Mouse (Mus musculus) megakaryocyte, adult 5-6 weeks (primary cell): ENCODE data around the gene Hoxa9. TPM values are rescaled to one million over a fixed set of nuclear protein-coding genes. Genes with fewer than 3 reads are reported as not detected.
A peak's percentile ranks its signal among the peaks of the same experiment; 100 is the strongest.

Experiments used
- ATAC-seq: 2 replicates; pipeline ENCODE4 v1.8.0; 2016; ENCODE audit warnings: mild to moderate bottlenecking, inconsistent platforms; ENCODE audit not compliant: poor library complexity, severe bottlenecking
- total RNA-seq, 2 experiments: library from RNA; stranded (forward) in 1 of 2; stranded (reverse) in 1 of 2; fragments of 153-499, 151-499 nt in 1 of 2; fragments of 221-1000, 200-1000 nt in 1 of 2; gene quantifications; 2 replicates each; pipeline versions ENCODE4 v1.2.3 to v1.2.4; 2015 to 2017

The Hoxa9 gene
- total RNA-seq (2015) (0.36 and 1.2 TPM in 2 replicates), total RNA-seq (2017) (1.5 and 2.0 TPM in 2 replicates)

- no peak for ATAC-seq
Observed at GRCm38 (mm10) chr6:52230516-52231165, at the start of gene Hoxa9. TSS of gene Hoxa9 (minus strand) at chr6:52231089.

DNA sequence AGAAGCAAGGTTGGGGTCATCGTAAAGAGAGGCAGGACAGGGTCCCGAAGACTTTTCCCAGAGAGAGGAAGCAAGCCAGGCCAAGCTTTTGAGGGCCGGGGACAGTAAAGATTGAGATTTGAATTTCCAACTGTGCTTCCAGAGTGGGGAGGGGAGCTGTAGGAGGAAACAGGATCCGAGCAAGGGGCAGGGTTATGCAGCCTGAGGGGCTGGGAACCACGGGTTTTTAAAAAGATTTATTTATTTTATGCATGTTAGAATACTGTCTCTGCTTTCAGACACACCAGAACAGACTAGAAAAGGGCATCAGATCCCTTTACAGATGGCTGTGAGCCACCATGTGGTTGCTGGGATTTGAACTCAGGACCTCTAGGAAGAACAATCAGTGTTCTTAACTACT lies 46.0 kb upstream of the Hoxa9 start:
- no peak for ATAC-seq

DNA sequence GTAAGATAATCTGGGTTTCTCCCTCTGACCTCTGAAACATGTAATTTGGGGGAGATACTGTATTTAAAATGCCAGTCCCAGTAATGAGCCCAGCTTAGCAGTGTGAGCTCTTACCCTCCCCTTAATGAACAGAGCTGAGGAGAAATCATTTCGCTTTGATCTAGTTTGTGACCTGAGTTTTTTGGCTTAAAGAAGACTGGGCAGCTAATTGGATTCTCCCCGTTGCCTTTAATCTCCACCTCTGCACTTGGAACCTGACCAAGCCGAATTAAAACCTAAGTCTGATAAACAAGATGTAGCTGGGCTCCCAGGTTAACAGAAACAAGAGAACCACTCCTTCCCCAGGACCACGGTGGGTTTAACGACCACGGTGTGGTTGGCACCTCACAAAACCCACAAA lies 45.5 kb upstream of the Hoxa9 start:
- ATAC-seq = no peak

DNA sequence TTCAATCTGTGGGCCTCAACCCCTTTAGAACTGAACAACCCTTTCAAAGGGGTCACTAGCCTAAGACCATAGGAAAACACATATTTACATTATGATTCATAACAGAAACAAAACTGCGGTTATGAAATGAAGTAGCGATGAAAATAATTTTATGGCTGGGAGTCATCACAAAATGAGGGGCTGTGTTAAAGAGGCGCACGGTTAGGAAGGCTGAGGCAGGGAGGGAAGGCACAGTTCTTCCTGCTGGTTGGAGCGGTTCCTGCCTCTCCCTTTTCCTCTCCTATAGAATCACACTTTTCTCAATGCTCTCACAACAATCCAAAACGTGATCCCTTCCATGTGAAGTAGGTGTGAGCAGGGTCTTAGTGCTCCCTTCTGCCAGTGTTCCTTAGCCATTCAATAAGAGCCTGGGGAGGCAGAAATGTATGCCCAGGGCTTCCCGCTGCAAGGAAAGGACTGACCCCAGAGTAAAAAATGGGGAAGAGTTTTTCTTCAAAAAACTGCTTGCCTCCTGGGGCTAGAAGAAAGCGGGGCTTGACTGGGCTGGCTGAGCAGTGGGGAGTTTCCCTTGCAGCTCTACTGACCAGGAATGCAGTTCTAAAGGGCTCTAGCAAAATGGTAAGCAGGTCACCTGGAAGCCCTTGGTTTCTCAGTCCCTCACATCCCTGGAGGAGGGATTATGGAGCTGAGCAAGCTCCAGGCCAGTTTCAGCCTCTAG lies 44.8 kb upstream of the Hoxa9 start:
- no peak for ATAC-seq

DNA sequence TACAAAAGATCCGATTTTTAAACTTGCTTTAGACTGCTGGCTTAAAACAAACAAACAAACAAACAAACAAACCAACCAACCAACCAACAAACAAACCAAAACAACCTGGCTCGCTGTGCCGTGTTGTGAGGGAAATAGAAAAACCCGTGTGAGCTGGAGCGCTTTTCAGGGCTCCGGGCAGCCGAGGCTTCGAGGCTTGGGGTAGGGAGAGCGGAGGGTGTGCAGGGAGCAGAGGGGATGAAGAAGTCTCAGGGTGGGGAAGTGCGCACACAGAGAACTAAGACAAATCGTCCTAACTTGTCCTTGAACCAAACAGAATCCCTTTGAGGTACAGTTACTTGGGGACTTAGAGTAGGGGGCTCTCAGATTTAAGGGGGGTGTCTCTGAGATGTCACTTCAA lies 43.7 kb upstream of the Hoxa9 start:
- no peak for ATAC-seq

DNA sequence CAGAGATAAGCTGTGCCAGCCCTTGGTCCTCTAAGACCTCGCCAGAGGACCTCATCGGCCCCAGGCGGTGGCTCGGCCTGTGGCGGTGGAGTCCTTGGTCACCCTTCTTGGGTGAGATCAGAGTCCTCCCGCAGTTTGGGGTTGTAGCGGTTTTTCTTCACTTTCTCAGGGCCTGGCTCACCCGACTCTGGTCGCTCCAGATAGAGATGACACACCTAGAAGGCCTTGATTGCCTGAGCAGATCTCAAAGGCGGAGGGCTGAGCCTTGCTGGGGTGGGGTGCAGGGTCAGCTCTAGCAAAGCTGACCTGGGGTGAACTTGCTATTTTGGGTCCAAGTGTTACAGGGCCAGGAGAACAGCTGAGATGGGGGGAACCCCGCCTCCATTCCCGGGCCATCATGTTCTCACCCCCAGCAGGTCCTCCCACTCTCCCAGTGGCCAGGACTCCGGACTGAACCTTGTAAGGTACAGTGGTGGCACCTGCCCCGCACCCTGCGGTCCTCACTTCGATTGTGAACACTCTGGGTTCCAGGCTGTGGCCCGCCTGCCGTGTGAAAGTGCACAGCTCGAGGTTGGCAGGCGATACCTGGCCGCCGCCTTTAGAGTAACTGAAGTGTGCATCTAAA lies 42.9 kb upstream of the Hoxa9 start:
- ATAC-seq = no peak

- no peak for ATAC-seq
Observed at GRCm38 (mm10) chr6:52272766-52273655, 42.1 kb upstream of the Hoxa9 start.

DNA sequence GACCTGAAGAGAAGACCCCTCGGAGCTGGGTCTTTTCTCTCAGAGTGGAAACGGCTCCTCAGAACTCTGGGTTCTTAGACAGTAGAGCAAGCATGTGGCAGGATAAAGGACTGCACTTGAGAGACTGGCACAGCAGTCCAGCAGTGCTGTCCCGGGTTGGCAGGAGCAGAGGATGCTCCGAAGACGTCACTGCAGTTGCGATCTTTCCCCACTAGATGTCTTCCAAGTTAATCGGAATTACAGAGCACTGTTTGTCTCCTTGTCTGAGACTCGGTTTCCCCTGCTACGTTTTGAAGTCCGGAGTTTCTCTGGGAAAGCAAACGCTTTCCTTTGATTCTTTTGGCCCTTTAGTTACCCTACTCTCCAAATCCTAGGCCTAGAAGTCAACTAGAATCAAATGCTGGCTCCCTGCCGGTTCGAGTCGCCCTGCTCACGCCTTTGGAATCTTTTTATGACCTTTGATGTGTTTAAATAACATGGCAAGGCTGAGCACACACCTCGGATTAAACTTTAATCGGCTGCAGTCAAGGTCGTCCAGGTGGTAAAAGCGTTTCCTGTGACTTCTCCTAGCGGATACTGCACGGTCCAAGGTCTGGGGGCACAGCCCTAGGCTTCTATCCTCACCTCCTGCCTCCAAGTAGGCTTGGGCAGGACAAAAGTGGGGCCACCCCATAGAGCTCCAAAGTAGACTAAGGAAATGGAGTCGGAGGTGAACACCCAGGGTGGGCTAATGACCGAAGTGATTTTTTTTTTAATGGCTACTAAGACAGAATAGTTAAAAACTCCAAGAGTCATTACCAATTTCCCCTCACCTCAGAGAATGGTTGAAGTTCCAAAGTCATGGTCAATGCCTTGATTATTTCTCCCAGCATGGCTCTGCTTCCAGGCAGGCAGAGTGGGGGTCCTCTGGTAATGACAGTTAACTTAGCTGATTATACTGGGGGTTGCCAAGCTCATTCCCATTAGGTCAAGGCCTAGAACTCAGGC lies 39.9 kb upstream of the Hoxa9 start:
- 0 out of 2 replicates have a peak, but pooled peaks have one; percentile 49 for ATAC-seq

DNA sequence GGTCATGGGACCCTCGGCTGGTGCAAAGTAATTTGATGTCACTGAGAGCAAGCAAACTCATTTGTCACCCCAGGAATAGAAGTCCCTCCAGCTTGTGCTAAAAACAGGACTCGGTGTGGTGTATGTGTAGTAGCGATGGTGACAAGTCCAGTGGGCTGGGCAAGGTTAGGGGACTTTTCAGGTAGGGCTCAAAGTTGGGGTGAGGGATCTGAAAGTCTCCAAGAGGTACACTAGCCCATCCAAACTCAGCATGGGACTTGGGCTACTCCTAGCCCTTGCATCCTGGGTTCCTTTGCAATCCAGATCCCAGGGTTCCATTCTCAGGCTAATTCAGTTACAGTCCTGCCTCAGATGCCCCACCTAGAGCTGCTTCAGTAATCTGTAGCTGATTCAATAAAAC lies 37.9 kb upstream of the Hoxa9 start:
- no peak for ATAC-seq

GRCm38 (mm10) chr6:52268341-52268740 lies 37.5 kb upstream of the Hoxa9 start:
- no peak for ATAC-seq

DNA sequence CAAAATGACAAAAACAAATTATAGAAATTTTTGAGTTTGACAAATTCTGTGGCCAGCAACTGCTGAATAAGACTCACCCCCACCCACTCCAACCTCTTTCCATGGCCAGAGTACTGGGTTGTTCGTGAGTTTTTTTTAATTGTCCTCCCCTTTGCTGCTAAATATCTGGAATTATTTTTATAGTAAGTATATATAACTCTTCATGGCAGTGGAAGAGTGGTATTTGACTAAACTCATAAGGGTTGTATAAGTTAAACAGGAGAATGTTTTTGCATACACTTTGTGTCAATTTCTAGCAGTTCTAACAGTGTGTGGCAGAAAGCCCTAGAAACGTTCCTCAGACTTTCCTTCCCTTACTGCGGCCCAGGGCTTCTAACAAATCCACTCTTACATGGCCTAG lies 36.8 kb upstream of the Hoxa9 start:
- no peak for ATAC-seq

- ATAC-seq = no peak
Observed at GRCm38 (mm10) chr6:52267221-52267620, 36.3 kb upstream of the Hoxa9 start.

DNA sequence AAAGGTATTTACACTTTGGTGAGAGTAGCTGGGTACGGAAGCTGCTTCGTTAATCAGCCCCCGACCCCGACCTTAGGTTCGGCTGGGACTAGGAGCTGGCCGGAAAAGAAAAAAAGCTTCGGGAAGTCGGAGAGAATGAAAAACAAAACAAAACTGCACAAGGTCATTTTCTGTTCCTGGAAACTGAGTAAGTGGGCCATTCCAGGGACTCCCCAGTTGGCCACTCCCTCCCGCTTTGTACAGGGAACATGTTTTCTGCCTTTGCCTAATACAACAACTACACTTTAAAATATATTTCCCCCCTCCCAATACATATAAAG lies 35.7 kb upstream of the Hoxa9 start:
- no peak for ATAC-seq

DNA sequence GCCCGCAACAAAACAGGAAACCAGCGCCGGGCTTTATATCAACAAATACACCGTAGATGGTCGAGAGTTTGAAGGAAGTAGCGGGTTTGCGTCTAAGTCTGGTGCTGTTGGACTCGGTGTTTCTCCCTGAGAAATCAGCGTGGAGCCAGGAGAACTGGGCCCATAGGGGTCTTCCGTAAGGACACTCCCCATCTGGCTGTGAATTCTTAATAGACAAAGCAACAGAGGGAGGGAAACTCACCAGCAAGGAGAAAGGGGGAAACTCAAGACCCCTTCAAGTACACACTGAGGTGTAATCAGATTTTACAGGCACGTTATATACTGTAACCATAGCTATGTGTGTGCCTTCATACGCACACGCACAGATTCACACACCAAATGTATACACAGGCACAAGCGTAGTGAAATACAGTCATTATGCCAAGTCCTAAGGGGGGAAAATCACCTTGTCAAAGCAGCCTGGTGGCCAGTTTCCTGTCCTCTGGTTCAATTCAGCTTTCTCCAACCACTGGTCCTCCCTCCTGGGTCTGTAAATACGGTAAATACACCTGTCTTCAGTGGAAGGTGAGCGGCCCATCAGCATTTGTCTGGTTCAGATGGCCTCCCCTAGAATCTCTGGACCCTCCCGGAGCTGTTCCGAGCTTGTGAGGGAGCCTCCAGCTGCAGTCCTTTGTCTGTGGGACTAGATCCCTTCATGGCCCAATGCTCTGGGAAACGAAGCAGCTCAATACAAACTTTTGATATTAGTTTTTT lies 35.2 kb upstream of the Hoxa9 start:
- no peak for ATAC-seq

DNA sequence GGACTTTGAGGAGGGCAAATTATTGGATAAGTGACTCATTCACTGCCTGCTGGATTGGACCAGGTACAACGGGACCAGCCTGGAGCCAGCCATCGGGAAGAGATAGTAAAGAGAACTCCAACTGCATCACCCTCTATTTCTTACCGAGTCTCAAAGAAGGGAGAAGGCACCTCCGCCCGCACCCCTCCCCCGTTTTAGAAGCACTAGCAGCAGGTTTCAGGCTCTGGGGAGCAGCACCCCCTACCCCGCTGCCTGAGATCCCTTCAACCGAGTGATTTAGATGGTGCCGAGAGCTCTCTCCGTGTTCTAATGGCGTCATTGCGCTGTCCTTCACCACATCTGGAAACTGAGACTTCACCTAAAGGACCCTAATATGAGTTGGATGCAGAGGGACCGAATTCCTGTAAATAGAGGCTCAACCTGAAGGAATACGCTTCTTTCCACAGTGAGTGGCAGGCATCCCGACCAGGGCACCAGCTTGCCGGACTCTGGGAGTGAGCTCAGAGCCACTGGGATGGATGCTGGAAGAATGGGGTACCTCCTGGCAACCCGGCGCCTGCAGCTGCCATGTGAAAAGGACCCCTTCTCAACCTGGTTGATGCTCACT lies 34.5 kb upstream of the Hoxa9 start:
- no peak for ATAC-seq

GRCm38 (mm10) chr6:52264106-52264790 lies 33.4 kb upstream of the Hoxa9 start:
- no peak for ATAC-seq

- ATAC-seq = no peak
Observed at GRCm38 (mm10) chr6:52263321-52263585, 32.4 kb upstream of the Hoxa9 start.

GRCm38 (mm10) chr6:52262463-52263320 lies 31.8 kb upstream of the Hoxa9 start:
- ATAC-seq = no peak
